Mouse (Mus musculus) MEL (cell line): ENCODE results near the gene Trim63.

Source experiments
- BHLHE40 ChIP-seq: IDR thresholded peaks from 2 replicates; pipeline ENCODE4 v1.6.1; 2012; ENCODE audit warnings: low read depth, mild to moderate bottlenecking, inconsistent platforms, low read length, improper control_type of control experiment, borderline replicate concordance
- CHD1 ChIP-seq: IDR thresholded peaks from 2 replicates; pipeline ENCODE4 v1.6.1; 2012; ENCODE audit warnings: low read depth, mild to moderate bottlenecking, inconsistent platforms, low read length, improper control_type of control experiment
- CTCF ChIP-seq, 3 experiments: IDR thresholded peaks in 2 of 3; conservative IDR thresholded peaks in 1 of 3; 2 replicates each; pipeline ENCODE4 v1.5.1; 2011 to 2012; ENCODE audit warnings: low read length in 3 of 3, low read depth in 2 of 3, mild to moderate bottlenecking in 2 of 3, improper control_type of control experiment in 1 of 3, inconsistent platforms in 1 of 3, mixed read lengths in 1 of 3, moderate library complexity in 1 of 3; ENCODE audit not compliant: control insufficient read depth in 1 of 3, insufficient read depth in 1 of 3, poor library complexity in 1 of 3, severe bottlenecking in 1 of 3
- EP300 ChIP-seq, 2 experiments: IDR thresholded peaks; 2 replicates each; pipeline ENCODE4 v1.6.1; 2011; ENCODE audit warnings: improper control_type of control experiment in 2 of 2, low read length in 2 of 2, low read depth in 1 of 2, mild to moderate bottlenecking in 1 of 2
- GATA1 ChIP-seq: IDR thresholded peaks from 2 replicates; pipeline ENCODE4 v1.6.1; 2011; ENCODE audit warnings: low read depth, low read length, improper control_type of control experiment
- HCFC1 ChIP-seq: IDR thresholded peaks from 2 replicates; pipeline ENCODE4 v1.6.1; 2012; ENCODE audit warnings: low read depth, mild to moderate bottlenecking, inconsistent platforms, low read length, improper control_type of control experiment, moderate library complexity
- KAT2A ChIP-seq: conservative IDR thresholded peaks from 2 replicates; pipeline ENCODE4 v1.6.1; 2012; ENCODE audit warnings: low read depth, low read length, improper control_type of control experiment, inconsistent platforms
- MAX ChIP-seq: IDR thresholded peaks from 2 replicates; pipeline ENCODE4 v1.6.1; 2011; ENCODE audit warnings: low read length, improper control_type of control experiment
- MAZ ChIP-seq: IDR thresholded peaks from 2 replicates; pipeline ENCODE4 v1.6.1; 2012; ENCODE audit warnings: low read depth, mild to moderate bottlenecking, inconsistent platforms, low read length, improper control_type of control experiment
- MEF2A ChIP-seq: IDR thresholded peaks from 2 replicates; pipeline ENCODE4 v1.6.1; 2014; ENCODE audit warnings: low read depth, mild to moderate bottlenecking, inconsistent platforms, low read length, improper control_type of control experiment; ENCODE audit not compliant: poor library complexity, insufficient replicate concordance, severe bottlenecking; ENCODE audit errors: extremely low read depth
- MYC ChIP-seq: IDR thresholded peaks from 2 replicates; pipeline ENCODE4 v1.6.1; 2011; ENCODE audit warnings: low read depth, mild to moderate bottlenecking, low read length, improper control_type of control experiment, moderate library complexity
- POLR2A ChIP-seq, 2 experiments: IDR thresholded peaks; 2 replicates each; pipeline ENCODE4 v1.6.1; 2011 to 2012; ENCODE audit warnings: low read length in 2 of 2, mild to moderate bottlenecking in 2 of 2, control low read depth in 1 of 2, improper control_type of control experiment in 1 of 2, low read depth in 1 of 2, moderate library complexity in 1 of 2; ENCODE audit not compliant: control insufficient read depth in 1 of 2, insufficient read depth in 1 of 2, poor library complexity in 1 of 2
- SMC3 ChIP-seq: IDR thresholded peaks from 2 replicates; pipeline ENCODE4 v1.6.1; 2011; ENCODE audit warnings: low read depth, low read length, improper control_type of control experiment
- ZKSCAN1 ChIP-seq: IDR thresholded peaks from 2 replicates; pipeline ENCODE4 v1.6.1; 2012; ENCODE audit warnings: low read depth, mild to moderate bottlenecking, inconsistent platforms, low read length, improper control_type of control experiment, moderate library complexity

GRCm38 (mm10) chr4:134355841-134356452 is 41.0 kb downstream of the Trim63 start:
- TF ChIP-seq CTCF (IDR thresholded peaks at IDR 0.05 in 2 of 3, conservative IDR thresholded peaks at IDR 0.05 in 1 of 3; ENCODE audit: control insufficient read depth in 1 of 3, insufficient read depth in 1 of 3, low read depth in 2 of 3, low read length in 3 of 3, poor library complexity in 1 of 3, severe bottlenecking in 1 of 3) (no peak), BHLHE40 (no peak), MAZ (no peak), POLR2A (IDR thresholded peaks at IDR 0.05; ENCODE audit: control insufficient read depth in 1 of 2, insufficient read depth in 1 of 2, low read depth in 1 of 2, low read length in 2 of 2, poor library complexity in 1 of 2) (no peak), MEF2A (no peak), HCFC1 (no peak), MYC (no peak), SMC3 (no peak), EP300 (IDR thresholded peaks at IDR 0.05; ENCODE audit: low read depth in 1 of 2, low read length in 2 of 2) (no peak), ZKSCAN1 (no peak), GATA1 (no peak), CHD1 (no peak), KAT2A (no peak), MAX (no peak)
